Mouse (Mus musculus) liver, embryonic 13.5 days (tissue): ENCODE data around the gene Pld2. TPM values are rescaled to one million over a fixed set of nuclear protein-coding genes. Genes with fewer than 3 reads are reported as not detected.

Source experiments
- ATAC-seq: fragments of 200-750 bp; cut with Nextera tagmentation; 2 replicates; pipeline ENCODE4 v1.8.0; 2017; ENCODE audit warnings: low read depth, mild to moderate bottlenecking, moderate number of reproducible peaks, moderate library complexity
- DNase-seq: peaks from one replicate; pipeline ENCODE4 v3.0.0; 2022
- H3K27ac ChIP-seq: fragments of 300-500 bp; sonication (generic); 2 replicates; pipeline ENCODE4 v1.5.1; 2015; ENCODE audit warnings: moderate library complexity, mild to moderate bottlenecking, inconsistent platforms
- H3K27me3 ChIP-seq: fragments of 300-500 bp; sonication (generic); 2 replicates; pipeline ENCODE4 v1.6.1; 2015; ENCODE audit warnings: mild to moderate bottlenecking, inconsistent platforms
- H3K36me3 ChIP-seq: fragments of 300-500 bp; sonication (generic); 2 replicates; pipeline ENCODE4 v1.6.1; 2015; ENCODE audit warnings: mild to moderate bottlenecking, inconsistent platforms
- H3K4me1 ChIP-seq: fragments of 300-500 bp; sonication (generic); replicated peaks from 2 replicates; pipeline ENCODE4 v1.6.1; 2015; ENCODE audit warnings: inconsistent platforms
- H3K4me2 ChIP-seq: fragments of 300-500 bp; sonication (generic); 2 replicates; pipeline ENCODE4 v1.6.1; 2015; ENCODE audit warnings: inconsistent platforms, mild to moderate bottlenecking, moderate library complexity
- H3K4me3 ChIP-seq: fragments of 300-500 bp; sonication (generic); replicated peaks from 2 replicates; pipeline ENCODE4 v1.5.1; 2015; ENCODE audit warnings: mild to moderate bottlenecking, inconsistent platforms
- H3K9ac ChIP-seq: fragments of 300-500 bp; sonication (generic); 2 replicates; pipeline ENCODE4 v1.6.1; 2015; ENCODE audit warnings: mild to moderate bottlenecking, inconsistent platforms
- H3K9me3 ChIP-seq: fragments of 300-500 bp; sonication (generic); replicated peaks from 2 replicates; pipeline ENCODE4 v1.6.1; 2016; ENCODE audit warnings: inconsistent platforms
- WGBS: fragments of 180-500 bp; shearing (Covaris S2); methylation state at CpG from one replicate; pipeline ENCODE4 v1.1.7; 2015; ENCODE audit not compliant: insufficient replicate concordance; 5-methylcytosine and 5-hydroxymethylcytosine counted together
- polyA plus RNA-seq: library from polyadenylated mRNA; unstranded; fragments of >200 nt; fragmentation: Nextera tagmentation; extraction: Ambion mirVana; gene quantifications from 2 replicates; pipeline ENCODE4 v1.2.1, GENCODE M21; 2015

Gene Pld2
- polyA plus RNA-seq, 1 experiment from 2014 or later, result 1.3 TPM

DNA sequence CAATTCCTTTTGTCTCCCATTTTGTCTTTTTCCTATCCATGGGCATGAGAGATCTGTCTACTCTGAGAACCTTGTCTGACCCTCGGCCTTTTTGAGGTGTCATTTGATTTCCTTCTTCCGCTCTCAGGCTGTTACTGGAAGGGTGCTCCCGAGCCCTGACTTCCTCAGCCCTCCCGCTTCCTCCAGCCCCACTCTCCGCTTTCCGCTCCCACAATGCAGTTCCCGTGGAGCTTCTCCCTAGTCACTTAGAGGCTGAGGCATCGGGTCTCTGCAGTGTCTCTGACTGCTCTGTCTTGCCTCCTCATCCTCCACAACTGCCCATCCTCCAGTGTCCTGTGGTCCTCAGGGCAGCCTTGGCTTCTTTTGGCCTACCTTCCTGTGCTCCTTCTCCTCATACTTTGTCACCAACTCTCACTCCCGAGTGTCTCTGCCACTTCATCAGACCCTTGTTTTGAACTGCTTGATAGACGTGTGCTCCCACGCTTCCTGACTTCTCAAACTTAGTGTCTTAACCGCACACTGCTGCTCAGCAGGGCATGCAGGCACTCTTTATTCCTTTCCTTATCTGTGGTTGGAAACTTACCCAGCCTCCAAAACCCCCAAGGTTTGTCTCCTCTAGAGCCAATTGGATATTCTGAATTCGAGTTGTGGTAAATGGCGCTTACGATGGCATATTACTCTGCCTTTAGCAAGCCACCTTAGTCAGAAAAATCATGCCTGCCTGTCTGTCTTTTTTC, 54.6 kb downstream of the Pld2 start:
- 46% methylated on average over 15 of the region's 15 CpGs for WGBS
- Histone ChIP-seq H3K4me1 (peaks cover 48% of the 10 kb centered on the region), H3K9me3 (no peaks in the 10 kb centered on the region), H3K9ac (no peak overlapping the region), H3K36me3 (peaks cover 19% of the 10 kb centered on the region), H3K4me3 (no peak overlapping the region), H3K27ac (0 out of 2 replicates have a peak overlapping the region, but pooled peaks have one; percentile 10), H3K27me3 (no peaks in the 10 kb centered on the region), H3K4me2 (no peak overlapping the region)
- no peak for DNase-seq
- ATAC-seq, result no peak

- no peak overlapping the region for H3K9ac ChIP-seq
- H3K27ac ChIP-seq, result no peak overlapping the region; the same call in 1 of the 2 replicates
- peaks cover 48% of the 10 kb centered on the region for H3K4me1 ChIP-seq
- no peaks in the 10 kb centered on the region for H3K27me3 ChIP-seq
- DNase-seq (no peak), ATAC-seq (no peak)
- no peaks in the 10 kb centered on the region for H3K9me3 ChIP-seq
- 48% methylated on average over 2 of the region's 2 CpGs for WGBS
- H3K36me3 ChIP-seq, result peaks cover 29% of the 10 kb centered on the region
- no peak overlapping the region for H3K4me3 ChIP-seq
- no peak overlapping the region for H3K4me2 ChIP-seq
These were observed 55.8 kb downstream of the Pld2 start for GRCm38 (mm10) chr11:70595638-70596037.

DNA sequence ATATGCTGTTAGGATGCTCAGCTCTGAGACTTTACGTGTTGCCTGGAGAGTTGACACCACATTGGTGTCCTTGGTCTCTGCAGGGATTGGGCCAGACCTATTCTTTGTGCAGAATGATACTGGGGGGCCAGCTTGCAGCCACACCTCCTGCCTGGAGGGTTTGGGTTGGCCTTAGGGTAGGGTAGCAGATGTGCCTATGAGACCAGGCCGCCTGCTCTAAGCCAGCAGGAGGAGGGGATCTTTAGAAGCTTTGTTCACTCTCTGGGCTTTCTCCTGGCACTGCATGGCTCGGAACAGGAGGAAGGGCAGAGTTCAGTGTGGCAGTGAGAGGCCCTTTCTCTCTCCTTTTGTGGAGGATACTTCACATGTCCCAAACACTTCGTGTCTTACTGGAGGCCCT, 56.2 kb downstream of the Pld2 start:
- Histone ChIP-seq H3K36me3 (peaks cover 29% of the 10 kb centered on the region), H3K9ac (no peak overlapping the region), H3K4me1 (peaks cover 48% of the 10 kb centered on the region), H3K27me3 (no peaks in the 10 kb centered on the region), H3K27ac (no peak overlapping the region), H3K4me2 (no peak overlapping the region), H3K4me3 (no peak overlapping the region), H3K9me3 (no peaks in the 10 kb centered on the region)
- DNase-seq, result no peak
- no peak for ATAC-seq
- 72% methylated on average over 4 of the region's 4 CpGs for WGBS

DNA sequence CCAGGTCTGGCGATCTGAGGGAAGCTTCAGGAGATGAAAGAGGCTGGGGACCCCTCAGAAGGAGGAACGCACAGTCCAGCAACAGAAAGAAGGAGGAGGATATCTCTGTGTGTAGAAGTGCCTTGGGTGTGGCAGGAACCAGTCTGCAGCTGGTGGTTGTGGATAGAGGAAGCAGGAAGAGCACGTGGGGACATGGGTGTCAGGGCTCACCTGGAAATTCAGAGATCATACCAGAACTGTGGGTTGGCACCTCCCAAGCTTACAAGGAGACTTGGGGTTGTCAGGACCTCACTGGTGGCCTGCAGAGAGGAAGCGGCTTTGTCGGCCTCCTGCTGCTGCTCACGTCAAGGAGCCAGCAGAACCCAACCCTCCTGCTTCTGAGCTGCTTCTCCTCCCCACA, 57.4 kb downstream of the Pld2 start:
- DNase-seq (no peak), ATAC-seq (peak; percentile 57)
- Histone ChIP-seq H3K9ac (no peak overlapping the region), H3K27ac (no peak overlapping the region), H3K4me2 (no peak overlapping the region), H3K9me3 (no peaks in the 10 kb centered on the region), H3K27me3 (no peaks in the 10 kb centered on the region), H3K36me3 (peaks cover 38% of the 10 kb centered on the region), H3K4me3 (no peak overlapping the region), H3K4me1 (peaks cover 41% of the 10 kb centered on the region)
- WGBS, result 27% methylated on average over 6 of the region's 6 CpGs

- DNase-seq, result no peak
- H3K9ac ChIP-seq, result no peak overlapping the region
- no peaks in the 10 kb centered on the region for H3K9me3 ChIP-seq
- H3K36me3 ChIP-seq, result peaks cover 47% of the 10 kb centered on the region
- 81% methylated on average over 9 of the region's 9 CpGs for WGBS
- H3K27ac ChIP-seq, result no peak overlapping the region
- no peak overlapping the region for H3K4me2 ChIP-seq
- H3K27me3 ChIP-seq, result no peaks in the 10 kb centered on the region
- ATAC-seq, result no peak
- H3K4me3 ChIP-seq, result no peak overlapping the region
- peaks cover 39% of the 10 kb centered on the region for H3K4me1 ChIP-seq
These were observed 58.6 kb downstream of the Pld2 start for GRCm38 (mm10) chr11:70598451-70598953.

GRCm38 (mm10) chr11:70605024-70605566, 65.2 kb downstream of the Pld2 start:
- Histone ChIP-seq H3K27me3 (no peaks in the 10 kb centered on the region), H3K4me2 (no peak overlapping the region), H3K4me3 (no peak overlapping the region), H3K27ac (no peak overlapping the region), H3K36me3 (peaks cover 85% of the 10 kb centered on the region), H3K4me1 (peaks cover 8% of the 10 kb centered on the region; the same call in 1 of the 2 replicates), H3K9me3 (no peaks in the 10 kb centered on the region), H3K9ac (no peak overlapping the region)
- DNase-seq (peak; percentile 44), ATAC-seq (no peak)
- WGBS, result 66% methylated on average over 14 of the region's 14 CpGs

GRCm38 (mm10) chr11:70606717-70607116, 66.9 kb downstream of the Pld2 start:
- peaks cover 84% of the 10 kb centered on the region for H3K36me3 ChIP-seq
- H3K27me3 ChIP-seq, result no peaks in the 10 kb centered on the region
- 84% methylated on average over 12 of the region's 12 CpGs for WGBS
- no peaks in the 10 kb centered on the region for H3K9me3 ChIP-seq
- ATAC-seq (no peak), DNase-seq (no peak)
- H3K4me2 ChIP-seq, result no peak overlapping the region
- H3K4me1 ChIP-seq, result peaks cover 8% of the 10 kb centered on the region; the same call in 1 of the 2 replicates
- no peak overlapping the region for H3K9ac ChIP-seq
- no peak overlapping the region for H3K27ac ChIP-seq
- no peak overlapping the region for H3K4me3 ChIP-seq

DNA sequence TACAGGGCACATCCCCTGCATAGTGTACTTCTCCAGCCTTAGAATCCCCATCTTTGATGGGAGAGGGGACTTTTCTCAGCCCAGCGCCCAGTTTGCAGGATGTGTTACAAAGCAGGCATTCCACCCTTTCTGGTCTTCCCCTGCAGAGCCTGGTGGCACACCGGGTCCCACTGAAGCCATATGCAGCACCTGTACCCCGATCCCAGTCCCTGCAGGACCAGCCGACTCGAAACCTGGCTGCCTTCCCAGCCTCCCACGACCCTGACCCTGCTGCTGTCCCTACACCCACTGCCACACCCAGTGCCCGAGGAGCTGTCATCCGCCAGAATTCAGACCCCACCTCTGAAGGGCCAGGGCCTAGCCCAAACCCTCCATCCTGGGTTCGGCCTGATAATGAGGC, 67.7 kb downstream of the Pld2 start:
- peaks cover 9% of the 10 kb centered on the region; the same call in 1 of the 2 replicates for H3K4me1 ChIP-seq
- peaks cover 85% of the 10 kb centered on the region for H3K36me3 ChIP-seq
- H3K9me3 ChIP-seq, result no peaks in the 10 kb centered on the region
- H3K27ac ChIP-seq, result no peak overlapping the region
- no peak overlapping the region for H3K4me3 ChIP-seq
- no peaks in the 10 kb centered on the region for H3K27me3 ChIP-seq
- DNase-seq (no peak), ATAC-seq (no peak)
- no peak overlapping the region for H3K9ac ChIP-seq
- H3K4me2 ChIP-seq, result no peak overlapping the region
- 71% methylated on average over 9 of the region's 9 CpGs for WGBS

Other genes starting within 250 kb of the Pld2 start
- gene Alox12e, start 217.4 kb upstream of the Pld2 start, polyA plus RNA-seq, result 0.06 and 0.10 TPM in 2 replicates
- gene Alox15, start 188.0 kb upstream of the Pld2 start, polyA plus RNA-seq, result 1.1 TPM in 2 replicates
- gene Pelp1, start 130.0 kb upstream of the Pld2 start, polyA plus RNA-seq, result 19.0 and 21.0 TPM in 2 replicates
- gene Arrb2, start 107.4 kb upstream of the Pld2 start, polyA plus RNA-seq, result 13.0 and 14.9 TPM in 2 replicates
- 17.2 and 19.1 TPM in 2 replicates for gene Med11, start 88.1 kb upstream of the Pld2 start, polyA plus RNA-seq
- 0.07 and 0.17 TPM in 2 replicates for gene Zmynd15, start 80.6 kb upstream of the Pld2 start, polyA plus RNA-seq
- 0.70 and 1.4 TPM in 2 replicates for gene Cxcl16, start 80.1 kb upstream of the Pld2 start, polyA plus RNA-seq
- gene Tm4sf5, start 34.8 kb upstream of the Pld2 start, polyA plus RNA-seq, result 2.1 and 2.5 TPM in 2 replicates
- 0.23 and 0.46 TPM in 2 replicates for gene Vmo1, start 25.4 kb upstream of the Pld2 start, polyA plus RNA-seq
- gene Gltpd2, start 20.9 kb upstream of the Pld2 start, polyA plus RNA-seq, result 19.6 and 20.0 TPM in 2 replicates
- gene Psmb6, start 14.7 kb upstream of the Pld2 start, polyA plus RNA-seq, result 372 and 419 TPM in 2 replicates
- not detected in 2 replicates for gene Gm40193, start 7.1 kb upstream of the Pld2 start, polyA plus RNA-seq
- 3.5 and 5.2 TPM in 2 replicates for gene Mink1, start 22.8 kb downstream of the Pld2 start, polyA plus RNA-seq
- not detected in 2 replicates for gene 4930544D05Rik, start 75.8 kb downstream of the Pld2 start, polyA plus RNA-seq
- not detected in 2 replicates for gene Chrne, start 79.2 kb downstream of the Pld2 start, polyA plus RNA-seq
- gene Gp1ba, start 99.1 kb downstream of the Pld2 start, polyA plus RNA-seq, result 2.8 and 4.7 TPM in 2 replicates
- gene Rnf167, start 107.2 kb downstream of the Pld2 start, polyA plus RNA-seq, result 74.2 and 81.0 TPM in 2 replicates
- 72.8 and 73.8 TPM in 2 replicates for gene Slc25a11, start 107.4 kb downstream of the Pld2 start, polyA plus RNA-seq
- gene Pfn1, start 114.6 kb downstream of the Pld2 start, polyA plus RNA-seq, result 1,347 and 1,531 TPM in 2 replicates
- gene Eno3, start 117.1 kb downstream of the Pld2 start, polyA plus RNA-seq, result 5.5 and 6.7 TPM in 2 replicates
- 69.2 and 72.4 TPM in 2 replicates for gene Spag7, start 129.4 kb downstream of the Pld2 start, polyA plus RNA-seq
- 2.8 and 3.6 TPM in 2 replicates for gene Camta2, start 148.0 kb downstream of the Pld2 start, polyA plus RNA-seq
- 1.2 and 1.3 TPM in 2 replicates for gene Inca1, start 160.1 kb downstream of the Pld2 start, polyA plus RNA-seq
- 0.58 and 0.73 TPM in 2 replicates for gene Kif1c, start 160.5 kb downstream of the Pld2 start, polyA plus RNA-seq
- 1.2 and 1.8 TPM in 2 replicates for gene Zfp3, start 224.1 kb downstream of the Pld2 start, polyA plus RNA-seq